ENCODE assay signal across 21 mouse cellular contexts in genomic region chr1:133869221-133869620, GRCm38 (mm10). TPM values are rescaled to one million over a fixed set of nuclear protein-coding genes. Genes with fewer than 3 reads are reported as not detected.
A peak's percentile ranks its signal among the peaks of the same experiment; 100 is the strongest.
DNase-seq lines count a peak whose midpoint lies in the region; ATAC-seq and TF ChIP-seq lines count a peak whose summit lies in the region.
"Had no signal": no experiment of that assay in that cellular context is flagged by ENCODE, and none has a peak within 500 bp of the region (broad histone marks: within the 10 kb centered on the region; RNA-seq: fewer than 3 reads in every experiment).

No protein-coding gene starts in this region.

- no peak for ATAC-seq in neural tube, embryonic 15.5 days (ENCODE audit: low FRiP score)
- ATAC-seq: activated CD4-positive, CD25-positive, alpha-beta regulatory T cell, adult 4 months; forebrain, embryonic 16.5 days; hindbrain, postnatal 0 days; Patski had no signal

- no peak overlapping the region for H3K4me2 ChIP-seq in neural tube, embryonic 15.5 days
- H3K4me2 ChIP-seq: embryonic facial prominence, embryonic 15.5 days; heart, embryonic 12.5 days; hindbrain, embryonic 12.5 days had no signal

- DNase-seq in left cerebral cortex, postnatal 4 days: peak; percentile 18
- no peak for DNase-seq in left cerebral cortex, postnatal 14 days (ENCODE audit: low spot score in 2 of 2)
- DNase-seq in cerebellum, adult 2 months: peak; percentile 80 to 86
- DNase-seq in cerebellum, postnatal 10 days: peak; percentile 74 to 79
- no peak for DNase-seq in urinary bladder, postnatal 25 days (ENCODE audit: low spot score)
- DNase-seq in layer of hippocampus, postnatal 25 days (ENCODE audit: extremely low spot score in 1 of 2, low spot score in 1 of 2): no peak
- DNase-seq: adrenal gland, postnatal 14 days; gastrocnemius, postnatal 10 days; heart, postnatal 36 days; kidney, adult 11 months; kidney, adult 9 months had no signal

- H3K9me3 ChIP-seq in neural tube, embryonic 15.5 days (replicated peaks): no peaks in the 10 kb centered on the region
- H3K9me3 ChIP-seq: embryonic facial prominence, embryonic 15.5 days; heart, embryonic 12.5 days had no signal

- no peak overlapping the region for H3K9ac ChIP-seq in neural tube, embryonic 15.5 days (replicated peaks)
- H3K9ac ChIP-seq: embryonic facial prominence, embryonic 15.5 days; heart, embryonic 12.5 days; hindbrain, embryonic 12.5 days had no signal

- no peak for TF ChIP-seq CTCF in cerebellum, adult 2 months (IDR thresholded peaks at IDR 0.05; ENCODE audit: borderline replicate concordance, insufficient read depth, low read depth, low read length)

- H3K4me1 ChIP-seq in cerebellum, adult 2 months (ENCODE audit: control insufficient read depth, insufficient read depth, low read length): peaks cover 21% of the 10 kb centered on the region; the same call in 1 of the 2 replicates
- H3K4me1 ChIP-seq in neural tube, embryonic 15.5 days: 0 out of 2 replicates have a peak, but pooled peaks cover 2% of the 10 kb centered on the region
- H3K4me1 ChIP-seq: hindbrain, embryonic 12.5 days had no signal

- H3K36me3 ChIP-seq in neural tube, embryonic 15.5 days: no peaks in the 10 kb centered on the region
- H3K36me3 ChIP-seq: embryonic facial prominence, embryonic 15.5 days; heart, embryonic 12.5 days; hindbrain, embryonic 12.5 days had no signal

- H3K27me3 ChIP-seq in cerebellum, adult 2 months (ENCODE audit: control insufficient read depth, insufficient read depth, low read length): no peaks in the 10 kb centered on the region
- H3K27me3 ChIP-seq in neural tube, embryonic 15.5 days (replicated peaks): no peaks in the 10 kb centered on the region
- H3K27me3 ChIP-seq: CH12.LX; embryonic facial prominence, embryonic 15.5 days; heart, embryonic 12.5 days; hindbrain, embryonic 12.5 days; Patski had no signal

- TF ChIP-seq POLR2A in cerebellum, adult 2 months (IDR thresholded peaks at IDR 0.05; ENCODE audit: borderline replicate concordance, insufficient read depth, low read length): 0 out of 2 replicates have a peak, but pooled peaks have one; percentile 15

- intact Hi-C loops in left cerebral cortex, postnatal 4 days (cut with DNase I): no loop called here
- intact Hi-C loops in left cerebral cortex, postnatal 14 days (cut with DNase I): no loop called here

- peak overlapping the region; percentile 83 for H3K27ac ChIP-seq in cerebellum, adult 2 months (ENCODE audit: insufficient read depth, low read length)
- H3K27ac ChIP-seq in neural tube, embryonic 15.5 days (replicated peaks): no peak overlapping the region
- H3K27ac ChIP-seq: embryonic facial prominence, embryonic 15.5 days; hindbrain, embryonic 12.5 days; hindbrain, postnatal 0 days had no signal

- no peak overlapping the region for H3K4me3 ChIP-seq in cerebellum, adult 2 months (replicated peaks; ENCODE audit: insufficient read depth, low read depth, low read length)
- H3K4me3 ChIP-seq in neural tube, embryonic 15.5 days (replicated peaks): no peak overlapping the region
- H3K4me3 ChIP-seq: embryonic facial prominence, embryonic 15.5 days; erythroblast, embryonic 14.5 days; heart, embryonic 12.5 days; hindbrain, embryonic 12.5 days had no signal

- WGBS in cerebellum, adult 2 months: 21% methylated on average over 2 of the region's 2 CpGs
- WGBS in neural tube, embryonic 15.5 days: 59% methylated on average over 2 of the region's 2 CpGs

RNA-seq across cellular contexts. Expression of gene Optc, which starts 38.6 kb away (rescaled TPM):
- total RNA-seq in left cerebral cortex, postnatal 4 days (2021): 1 to 10 TPM; 2.3 to 2.7 TPM
- 1 to 10 TPM; 1.9 to 2.2 TPM for total RNA-seq in left cerebral cortex, postnatal 14 days (2021)
- 2.2 and 2.4 TPM in 2 replicates for polyA plus RNA-seq in cerebellum, adult 2 months (2012; rRNA removed)
- total RNA-seq in layer of hippocampus, postnatal 25 days (2021): under 1 TPM in 1 of 2 experiments, not detected in 1; 0.49 TPM
- 2.0 and 2.8 TPM in 2 replicates for polyA plus RNA-seq in neural tube, embryonic 15.5 days (2015; fragmentation: Nextera tagmentation; extraction: Ambion mirVana)
- total RNA-seq: CH12.LX had no signal
- polyA plus RNA-seq: activated CD4-positive, CD25-positive, alpha-beta regulatory T cell, adult 4 months; erythroblast, embryonic 14.5 days had no signal

RNA-seq across cellular contexts. Expression of gene Prelp, which starts 52.0 kb away (rescaled TPM):
- total RNA-seq in left cerebral cortex, postnatal 4 days (2021): 1 to 10 TPM; 1.9 to 2.6 TPM
- total RNA-seq in left cerebral cortex, postnatal 14 days (2021): 1 to 10 TPM; 4.2 to 5.7 TPM
- polyA plus RNA-seq in cerebellum, adult 2 months (2012; rRNA removed): 7.5 and 10.6 TPM in 2 replicates
- total RNA-seq in layer of hippocampus, postnatal 25 days (2021): 10 to 100 TPM in 1 of 2 experiments, 1 to 10 TPM in 1; 9.2 to 11.2 TPM
- 10.6 and 11.4 TPM in 2 replicates for polyA plus RNA-seq in neural tube, embryonic 15.5 days (2015; fragmentation: Nextera tagmentation; extraction: Ambion mirVana)
- total RNA-seq: CH12.LX had no signal
- polyA plus RNA-seq: activated CD4-positive, CD25-positive, alpha-beta regulatory T cell, adult 4 months; erythroblast, embryonic 14.5 days had no signal

Comparison
In these comparisons a context has a peak if more than half of its experiments do, and no peak if none do; other contexts are left out.
1. DNase-seq: peak in left cerebral cortex, postnatal 4 days (single experiment), cerebellum, adult 2 months (2 of 2) and cerebellum, postnatal 10 days (2 of 2); none in left cerebral cortex, postnatal 14 days (0 of 2), urinary bladder, postnatal 25 days (single experiment) and layer of hippocampus, postnatal 25 days (0 of 2).